ENCODE assay signal across 28 mouse cellular contexts in the genomic region with DNA sequence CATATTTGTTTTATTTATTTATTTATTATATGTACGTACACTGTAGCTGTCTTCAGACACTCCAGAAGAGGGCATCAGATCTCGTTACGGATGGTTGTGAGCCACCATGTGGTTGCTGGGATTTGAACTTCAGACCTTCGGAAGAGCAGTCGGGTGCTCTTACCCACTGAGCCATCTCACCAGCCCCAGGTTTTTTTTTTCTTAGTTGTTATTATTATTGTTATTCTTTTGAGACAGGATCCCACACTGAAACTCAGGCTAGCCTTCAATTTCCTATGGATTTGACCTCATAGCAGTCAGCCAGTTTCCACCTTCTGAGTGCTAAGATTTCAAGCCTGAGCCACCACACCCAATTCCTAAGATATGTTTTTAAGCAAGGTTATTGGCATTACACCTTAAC. TPM values are rescaled to one million over a fixed set of nuclear protein-coding genes. Genes with fewer than 3 reads are reported as not detected.
"Had no signal": no experiment of that assay in that cellular context is flagged by ENCODE, and none has a peak within 500 bp of the region (broad histone marks: within the 10 kb centered on the region; RNA-seq: fewer than 3 reads in every experiment).

No protein-coding gene starts in this region.

RNA-seq across cellular contexts. Expression of a gene that starts 1.8 kb away (rescaled TPM):
- total RNA-seq: hematopoietic stem cell, adult 5-6 weeks; hindbrain, postnatal 0 days; layer of hippocampus, postnatal 14 days; layer of hippocampus, postnatal 36 days had no signal
- polyA plus RNA-seq: heart, embryonic 11.5 days; heart, embryonic 12.5 days; heart, embryonic 13.5 days; heart, embryonic 14.5 days; heart, embryonic 15.5 days; heart, embryonic 16.5 days; hindbrain, embryonic 10.5 days; hindbrain, postnatal 0 days; inflammation-experienced regulatory T-cells, adult 6 months; intestine, embryonic 15.5 days; intestine, embryonic 16.5 days; intestine, postnatal 0 days; kidney, adult 2 months; kidney, embryonic 15.5 days; kidney, embryonic 16.5 days; kidney, postnatal 0 days; large intestine, adult 2 months had no signal

RNA-seq across cellular contexts. Expression of a gene that starts 34.1 kb away (rescaled TPM):
- total RNA-seq: heart, postnatal 10 days; heart, postnatal 14 days; heart, postnatal 25 days; heart, postnatal 36 days; hematopoietic stem cell, adult 5-6 weeks had no signal
- polyA plus RNA-seq: heart, embryonic 11.5 days; heart, embryonic 12.5 days; heart, embryonic 13.5 days; heart, embryonic 14.5 days; heart, embryonic 16.5 days; heart, postnatal 0 days; hindbrain, embryonic 10.5 days; hindbrain, embryonic 11.5 days; inflammation-experienced regulatory T-cells, adult 6 months; intestine, embryonic 14.5 days; kidney, adult 2 months; kidney, embryonic 14.5 days; kidney, embryonic 15.5 days; kidney, postnatal 0 days; large intestine, adult 2 months had no signal
